Mouse (Mus musculus) megakaryocyte, embryonic 14.5 days (primary cell): Measurements from ENCODE around the gene Fgd3.

Source experiments
- FLI1 ChIP-seq: IDR thresholded peaks from 2 replicates; pipeline ENCODE4 v1.6.1; 2012; ENCODE audit warnings: low read length, inconsistent platforms, mixed read lengths
- GATA1 ChIP-seq: IDR thresholded peaks from 3 replicates; pipeline ENCODE4 v1.6.1; 2012; ENCODE audit warnings: mixed read lengths, low read length, inconsistent platforms, borderline replicate concordance

DNA sequence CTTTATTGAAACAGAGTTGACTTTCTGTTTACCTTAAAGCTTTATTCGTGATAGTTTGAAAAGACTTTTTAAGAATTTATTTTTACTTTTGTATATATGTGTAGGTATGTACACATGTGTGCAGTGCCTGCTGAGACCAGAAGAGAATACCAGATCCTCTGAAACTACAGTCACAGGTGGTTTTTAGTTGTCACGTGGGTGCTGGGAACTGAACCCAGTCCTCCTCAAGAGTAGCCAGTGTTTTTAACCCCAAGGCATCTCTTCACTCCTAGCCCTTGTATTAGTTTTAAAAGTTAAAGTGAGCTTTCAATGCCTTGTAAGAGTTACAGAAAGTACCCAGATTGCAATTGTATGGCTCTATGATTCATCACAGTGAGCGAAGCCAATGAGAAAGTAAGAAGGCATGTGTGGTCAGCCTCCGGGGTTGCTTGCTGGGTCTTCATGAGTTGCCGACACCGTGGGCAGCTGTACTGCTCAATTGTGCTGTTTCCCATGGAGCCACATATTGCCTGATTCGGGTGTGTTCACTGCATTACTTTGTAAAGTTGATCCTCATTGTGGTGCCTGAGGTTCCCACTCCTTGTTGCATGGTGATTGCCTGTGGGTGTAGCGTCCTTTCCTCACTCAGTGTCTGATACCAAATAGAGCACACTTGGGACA lies 37.4 kb upstream of the Fgd3 start:
- TF ChIP-seq GATA1 (no peak), FLI1 (no peak)
